Mouse (Mus musculus) adrenal gland (tissue): ENCODE data around the gene AL732309.1.

Source experiments
- intact Hi-C: fragments of 180-260 bp; cut with DNase I; formaldehyde crosslinking; loops from one replicate; pipeline ENCODE4 v1.15.1; 2025

AL732309.1 gene

DNA sequence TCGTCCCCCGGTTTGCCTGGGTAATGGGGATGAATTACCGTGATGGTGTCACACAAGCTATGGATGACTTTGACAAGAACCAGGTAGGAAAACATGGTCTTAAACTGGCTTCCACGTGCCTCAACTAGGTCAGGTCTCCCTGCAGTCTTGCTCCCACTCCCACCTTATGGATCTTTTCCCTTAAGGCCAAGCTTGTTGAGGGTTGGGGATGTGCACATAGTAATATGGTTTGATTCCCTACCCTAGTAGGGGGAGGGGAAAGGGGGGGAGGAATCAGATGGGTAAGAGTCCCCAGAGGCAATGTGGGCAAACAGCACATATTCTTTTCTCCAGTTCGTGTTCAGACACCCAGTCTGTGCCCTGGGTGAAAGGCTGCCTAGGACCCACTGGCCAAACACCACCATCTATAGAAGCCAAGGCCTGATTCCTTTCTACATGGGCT, 25.3 kb downstream of the AL732309.1 start:
- intact Hi-C loops: no loop called here

GRCm38 (mm10) chr2:25218445-25218844, 28.2 kb downstream of the AL732309.1 start, which contains the start of gene Fam166a:
TSS of gene Fam166a (plus strand) at chr2:25218745.
- intact Hi-C loops: no loop called here

- intact Hi-C loops: no loop called here
Observed at GRCm38 (mm10) chr2:25217666-25218065, 29.0 kb downstream of the AL732309.1 start.

GRCm38 (mm10) chr2:25214444-25214843, 32.2 kb downstream of the AL732309.1 start, which contains the start of gene Stpg3:
TSS of gene Stpg3 (minus strand) at chr2:25214637.
- intact Hi-C loops: no loop called here

- intact Hi-C loops: no loop called here
Observed at GRCm38 (mm10) chr2:25213266-25213865, 33.3 kb downstream of the AL732309.1 start.

- intact Hi-C loops: no loop called here
Observed at GRCm38 (mm10) chr2:25211121-25211670, 35.5 kb downstream of the AL732309.1 start, which contains the start of gene Nelfb. TSS of gene Nelfb (minus strand) at chr2:25211489.

GRCm38 (mm10) chr2:25210686-25211085, 36.0 kb downstream of the AL732309.1 start:
- intact Hi-C loops: no loop called here

DNA sequence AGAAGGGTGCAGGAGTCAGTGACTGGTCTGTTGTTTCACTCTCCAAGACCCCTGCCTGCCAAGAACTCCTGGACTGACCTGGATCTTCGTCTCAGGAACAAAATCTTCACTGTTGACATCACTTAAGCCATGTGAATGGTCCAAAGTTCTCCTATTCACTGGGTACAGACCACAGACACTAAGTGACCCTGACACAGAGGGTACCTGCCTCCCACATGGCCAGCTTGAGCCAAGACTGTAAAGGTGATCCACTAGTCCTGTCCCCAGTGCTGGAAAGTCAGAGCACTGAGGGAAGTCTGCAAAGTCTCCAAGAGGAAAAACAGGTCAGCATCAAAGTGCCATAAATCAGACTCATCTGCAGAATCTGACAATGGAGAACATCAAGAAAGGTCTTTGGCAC, 39.1 kb downstream of the AL732309.1 start:
- intact Hi-C loops: no loop called here

- intact Hi-C loops: no loop called here
Observed at GRCm38 (mm10) chr2:25203631-25204214, 42.9 kb downstream of the AL732309.1 start.

GRCm38 (mm10) chr2:25200631-25201030, 46.0 kb downstream of the AL732309.1 start:
- intact Hi-C loops: no loop called here

DNA sequence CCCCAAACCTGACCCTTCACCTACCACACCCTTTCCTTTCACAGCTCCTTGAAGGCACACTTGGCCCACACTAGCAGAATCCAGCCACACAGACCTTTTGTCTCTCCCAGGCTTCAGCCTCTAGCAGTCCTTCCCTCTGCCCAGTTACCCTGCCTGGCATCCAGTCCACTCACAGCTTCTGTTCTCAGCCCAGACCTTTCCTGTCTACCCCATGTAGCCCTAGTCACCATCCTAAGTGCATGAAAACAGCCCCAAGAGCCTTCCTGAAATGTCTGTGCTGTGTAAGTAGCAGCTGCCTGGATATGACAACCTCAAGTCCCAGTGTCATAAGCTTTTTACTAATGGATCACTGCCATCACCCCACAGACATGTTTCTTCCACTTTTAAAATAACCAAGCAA, 48.7 kb downstream of the AL732309.1 start:
- intact Hi-C loops: loop anchor here (10.0 kb wide), 1 partner anchor 137 kb away; the partner anchor contains the start of gene Man1b1

DNA sequence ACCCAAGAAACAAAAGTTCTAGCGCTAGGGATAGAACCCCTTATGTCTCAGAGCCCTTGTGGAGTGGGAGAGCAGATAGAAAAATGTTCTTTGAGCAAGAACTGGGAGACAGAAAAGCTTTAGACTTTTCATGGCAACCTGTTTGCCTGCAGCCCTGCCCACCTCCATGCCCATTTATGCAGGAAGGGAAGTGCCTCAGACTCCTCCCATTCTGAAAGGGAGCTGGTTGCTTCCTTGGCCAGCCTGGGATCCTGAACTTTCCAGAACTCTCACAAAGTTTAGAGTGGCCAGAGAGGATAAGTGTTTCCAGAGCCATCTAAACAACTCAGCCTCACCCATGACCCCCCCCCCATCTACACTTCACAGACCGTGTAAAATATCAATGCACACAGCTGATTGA, 49.5 kb downstream of the AL732309.1 start:
- intact Hi-C loops: loop anchor here (10.0 kb wide), 1 partner anchor 138 kb away; the partner anchor contains the start of gene Man1b1

DNA sequence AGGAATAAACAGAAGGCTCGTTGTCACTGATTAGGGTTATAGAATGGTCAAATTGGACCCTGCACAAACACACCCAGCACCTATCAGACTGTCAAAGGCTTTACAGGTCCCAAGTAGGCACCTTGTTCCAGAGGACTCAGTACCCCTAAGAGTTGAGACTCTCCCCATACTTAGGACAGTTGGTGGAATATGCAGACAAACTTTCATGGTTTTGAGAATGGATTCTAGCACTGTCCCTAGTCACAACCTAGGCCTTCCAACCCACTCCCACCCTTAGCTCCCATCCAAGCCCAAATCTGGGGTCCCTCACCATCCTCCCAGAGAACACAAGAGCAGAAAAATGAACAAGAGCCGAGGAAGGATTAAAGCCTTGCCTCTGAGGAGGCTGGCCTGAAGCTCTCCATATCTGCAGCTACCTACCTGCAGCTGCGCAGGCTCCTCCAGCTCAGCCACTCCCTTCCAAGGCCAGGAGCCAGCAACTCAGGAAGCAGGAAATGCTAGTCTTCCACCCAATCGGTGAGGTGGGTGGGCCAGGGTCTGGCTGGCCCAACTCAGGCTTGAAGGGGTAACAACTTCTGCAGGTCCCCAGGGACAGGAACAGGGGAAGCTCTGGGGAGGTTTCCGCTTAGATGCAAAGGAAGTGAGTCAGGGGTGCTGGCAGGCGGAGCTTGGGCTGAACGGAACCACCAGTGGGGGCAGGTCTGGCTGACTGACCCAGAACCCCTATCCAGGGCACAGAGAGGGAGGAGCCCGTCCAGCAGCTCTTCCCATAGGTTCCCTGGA, 50.3 kb downstream of the AL732309.1 start, which contains the start of gene Tor4a:
Gene Tor4a, minus strand, starts transcription at position 715 of the 783 bp plus-strand sequence.
- intact Hi-C loops: loop anchor here (10.0 kb wide), 1 partner anchor 138 kb away; the partner anchor contains the start of gene Man1b1

DNA sequence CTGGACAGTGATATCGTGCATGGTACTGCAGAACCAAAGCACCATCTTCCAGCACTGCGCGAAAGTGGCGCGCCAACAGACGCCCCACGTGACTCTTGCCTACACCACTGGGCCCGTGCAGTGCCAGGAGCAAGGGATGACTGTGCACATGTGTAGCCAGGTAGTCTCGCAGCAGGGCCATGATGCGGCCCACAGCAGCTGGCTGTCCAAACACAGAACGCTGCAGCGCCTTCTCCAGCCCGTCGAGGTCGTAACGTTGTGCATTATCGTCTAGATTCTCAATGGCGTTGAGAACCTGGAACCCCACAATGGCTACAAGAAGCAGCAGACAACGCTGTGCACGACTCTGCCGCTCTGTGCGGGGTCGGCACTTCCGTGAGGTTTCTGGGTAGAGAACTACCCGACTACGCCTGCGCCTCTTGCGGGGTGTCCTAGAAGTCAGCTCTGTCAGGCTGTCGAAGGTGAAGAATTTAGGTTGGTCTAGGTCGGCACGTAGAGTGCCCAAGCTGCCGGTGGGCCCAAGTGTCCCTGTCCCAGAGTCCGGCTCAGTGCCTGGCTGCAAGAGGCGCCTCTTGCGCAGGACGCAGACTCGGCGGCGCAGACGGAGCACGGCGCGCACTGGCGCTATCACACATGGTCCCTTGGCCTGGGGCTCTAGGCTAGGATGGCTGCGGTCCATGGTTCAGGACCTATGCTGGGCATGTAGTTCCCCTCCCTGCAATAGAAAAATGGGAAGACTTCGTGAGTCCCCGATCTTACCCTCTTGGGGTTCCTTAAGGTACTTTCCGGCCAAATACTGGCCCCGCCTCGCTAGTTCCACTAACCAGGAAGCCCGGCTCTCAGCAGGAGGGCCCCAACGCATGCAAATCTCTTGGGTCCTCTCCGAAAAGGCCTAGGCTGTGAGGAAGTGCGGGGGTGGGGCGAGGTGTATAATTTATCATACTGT, 51.2 kb downstream of the AL732309.1 start:
- intact Hi-C loops: loop anchor here (10.0 kb wide), 1 partner anchor 139 kb away; the partner anchor contains the start of gene Man1b1
